Mouse (Mus musculus) gastrocnemius, adult 18-20 months (tissue): ENCODE data around the gene Ifi27l2a. TPM values are rescaled to one million over a fixed set of nuclear protein-coding genes. Genes with fewer than 3 reads are reported as not detected.

Experiments
- DNase-seq: peaks from one replicate; pipeline ENCODE4 v3.0.0; 2021; ENCODE audit warnings: low spot score
- total RNA-seq, 2 experiments: library from RNA; stranded (reverse); gene quantifications; 2 replicates each; pipeline ENCODE4 v1.2.3; 2021

The Ifi27l2a gene
- total RNA-seq, 2 experiments from 2014 or later, result 15.5 to 29.8 TPM

DNA sequence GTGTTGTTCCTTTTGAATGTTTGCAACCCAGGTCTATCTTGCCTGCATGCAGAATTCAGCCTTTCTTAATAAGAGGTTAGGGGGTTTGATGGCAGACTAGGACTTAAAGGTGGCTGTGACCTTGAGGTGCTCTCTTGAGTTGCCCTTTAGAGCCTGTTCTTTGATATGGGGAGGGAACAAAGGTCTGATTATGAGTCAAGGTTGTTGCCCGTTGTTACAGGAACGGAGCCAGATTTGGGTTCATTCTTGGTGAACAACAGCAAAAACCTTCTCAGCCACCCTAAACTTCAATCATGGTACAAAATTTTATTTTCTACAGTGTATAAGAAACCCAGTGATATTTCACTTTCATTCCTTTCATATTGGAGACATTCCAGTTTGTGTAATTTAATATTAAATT lies 10.1 kb downstream of the Ifi27l2a start:
- no peak for DNase-seq

DNA sequence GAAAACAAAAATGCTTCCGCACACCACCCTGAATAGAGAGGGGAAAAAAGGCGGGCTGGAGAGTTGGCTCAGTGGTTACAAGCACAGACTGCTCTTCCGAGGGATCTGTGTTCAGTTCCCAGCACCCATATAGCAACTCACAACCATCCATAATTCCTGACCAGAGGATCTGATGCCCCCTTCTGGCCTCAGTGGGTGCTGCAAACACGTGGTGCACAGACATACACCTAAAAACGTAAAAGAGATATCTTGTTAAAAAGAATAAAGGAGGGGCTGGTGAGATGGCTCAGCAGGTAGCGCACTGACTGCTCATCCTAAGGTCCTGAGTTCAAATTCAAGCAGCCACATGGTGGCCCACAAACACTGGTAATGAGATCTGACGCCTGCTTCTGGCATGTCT lies 16.8 kb downstream of the Ifi27l2a start:
- no peak for DNase-seq

DNA sequence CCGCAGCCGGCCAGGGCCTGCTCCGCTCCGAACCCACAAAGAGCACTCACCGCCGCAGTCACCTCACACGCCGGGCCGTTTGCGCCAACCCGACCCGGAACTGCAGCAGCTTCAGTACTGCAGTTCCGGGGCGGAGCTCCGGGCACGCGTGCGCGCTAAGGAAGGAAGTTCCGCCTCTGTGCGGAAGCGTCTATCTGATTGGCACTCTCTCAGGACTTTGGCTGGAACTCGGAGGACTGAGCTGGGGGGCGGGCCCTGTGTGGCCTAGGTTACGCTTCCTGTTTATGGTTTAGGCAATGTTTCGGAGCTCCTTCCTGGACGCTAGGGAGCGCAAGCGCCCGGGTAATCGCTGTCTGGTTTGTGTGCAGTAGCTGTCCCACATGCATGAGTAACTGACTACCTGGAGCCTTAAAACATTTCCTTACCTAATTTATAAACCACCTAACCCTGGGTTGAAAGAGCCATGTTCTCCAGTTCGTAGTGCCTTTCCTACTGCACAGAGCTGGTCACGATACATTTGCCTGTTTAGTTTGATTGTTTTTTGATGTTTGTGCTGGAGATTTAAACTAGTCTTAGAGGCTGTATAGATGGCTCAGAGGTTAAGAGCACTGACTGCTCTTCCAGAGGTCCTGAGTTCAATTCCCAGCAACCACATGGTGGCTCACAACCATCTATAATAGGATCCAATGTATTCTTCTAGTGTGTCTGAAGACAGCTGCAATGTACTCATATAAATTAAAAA lies 17.6 kb downstream of the Ifi27l2a start, which contains the start of gene Ddx24:
Gene Ddx24, minus strand, starts transcription at position 102 of the 742 bp plus-strand sequence.
- peak; percentile 98 for DNase-seq

- no peak for DNase-seq
These were observed 18.3 kb downstream of the Ifi27l2a start for GRCm38 (mm10) chr12:103425016-103425728.

DNA sequence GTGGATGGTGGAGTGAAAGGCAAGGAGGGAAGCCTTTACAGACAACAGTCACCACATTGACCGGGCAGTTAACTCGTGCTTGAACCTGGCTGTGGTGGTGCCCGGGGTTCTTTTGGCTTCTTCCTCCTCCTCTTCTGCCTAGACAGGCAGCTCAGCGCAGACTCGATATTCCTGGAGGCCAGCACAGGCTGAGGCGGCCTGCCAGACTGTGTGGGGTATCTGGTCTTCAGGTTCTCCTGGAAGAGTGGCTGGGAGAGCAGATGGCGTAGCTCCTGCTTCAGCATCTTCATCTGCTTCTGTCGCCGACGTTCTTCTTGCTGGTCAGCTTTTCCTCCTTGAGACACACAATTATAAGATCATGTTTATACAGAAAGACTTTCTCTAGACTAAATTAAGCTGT lies 35.3 kb downstream of the Ifi27l2a start:
- DNase-seq, result no peak

- DNase-seq, result no peak
These were observed 35.8 kb downstream of the Ifi27l2a start, which contains the start of gene 9330161L09Rik for GRCm38 (mm10) chr12:103407720-103408119. TSS of gene 9330161L09Rik (minus strand) at chr12:103407820.

- no peak for DNase-seq
These were observed 39.3 kb downstream of the Ifi27l2a start for GRCm38 (mm10) chr12:103404131-103404530.

DNA sequence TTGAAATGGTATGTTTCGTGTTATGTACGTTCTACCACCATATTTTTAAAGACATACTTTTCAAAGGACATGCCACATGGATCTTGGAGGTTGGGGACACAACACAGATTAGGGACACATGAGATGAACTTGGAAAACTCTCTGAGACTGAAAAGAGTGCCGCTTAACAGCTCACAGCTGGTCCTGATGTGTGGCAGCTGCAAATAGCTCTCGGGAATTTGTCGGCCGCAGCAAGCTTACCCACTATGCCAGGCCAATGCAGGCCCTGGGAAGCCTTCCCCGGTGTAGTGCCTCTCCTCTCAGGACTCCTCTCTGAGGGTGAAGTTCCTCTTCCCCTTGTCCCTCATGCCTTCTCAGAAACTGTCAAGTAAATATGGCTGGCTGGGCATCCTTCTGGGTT lies 46.7 kb downstream of the Ifi27l2a start:
- no peak for DNase-seq

- DNase-seq, result no peak
These were observed 47.8 kb downstream of the Ifi27l2a start for GRCm38 (mm10) chr12:103395486-103396275.

GRCm38 (mm10) chr12:103393528-103393927 lies 50.0 kb downstream of the Ifi27l2a start:
- no peak for DNase-seq

Other genes with a start within 250 kb of the Ifi27l2a start
- gene Prima1, start 201.5 kb downstream of the Ifi27l2a start, total RNA-seq, result 10 to 100 TPM in 1 of 2 experiments, 1 to 10 TPM in 1; 9.9 to 29.8 TPM
- gene Fam181a, start 132.7 kb downstream of the Ifi27l2a start, total RNA-seq, result not detected
- 100 to 1,000 TPM; 852 to 871 TPM for gene Asb2, start 87.7 kb downstream of the Ifi27l2a start, total RNA-seq
- 10 to 100 TPM; 11.2 to 15.5 TPM for gene Otub2, start 55.0 kb downstream of the Ifi27l2a start, total RNA-seq
- gene 9330161L09Rik, start 35.9 kb downstream of the Ifi27l2a start, total RNA-seq, result 1 to 10 TPM in 1 of 2 experiments, under 1 TPM in 1; 0.62 to 1.1 TPM
- gene Ddx24, start 17.9 kb downstream of the Ifi27l2a start, total RNA-seq, result 10 to 100 TPM; 73.5 to 91.8 TPM
- gene Ifi27, start 9.5 kb downstream of the Ifi27l2a start, total RNA-seq, result 10 to 100 TPM; 53.0 to 82.0 TPM
- not detected for gene Ifi27l2b, start 13.5 kb upstream of the Ifi27l2a start, total RNA-seq
- under 1 TPM; 0.21 to 0.71 TPM for gene Ppp4r4, start 88.6 kb upstream of the Ifi27l2a start, total RNA-seq
- gene Serpina10, start 187.8 kb upstream of the Ifi27l2a start, total RNA-seq, result under 1 TPM in 1 of 2 experiments, not detected in 1; 0.26 TPM
- not detected for gene Serpina6, start 213.5 kb upstream of the Ifi27l2a start, total RNA-seq
- gene Serpina16, start 232.5 kb upstream of the Ifi27l2a start, total RNA-seq, result not detected